Mouse (Mus musculus) hindbrain, embryonic 10.5 days (tissue): ENCODE data around the gene Cd160. TPM values are rescaled to one million over a fixed set of nuclear protein-coding genes. Genes with fewer than 3 reads are reported as not detected.

Source experiments
- DNase-seq: peaks from one replicate; pipeline ENCODE4 v3.0.0-alpha.2; 2017; ENCODE audit warnings: low spot score
- H3K27ac ChIP-seq: fragments of 300-500 bp; sonication (generic); 2 replicates; pipeline ENCODE4 v1.5.1; 2016; ENCODE audit warnings: mild to moderate bottlenecking, moderate library complexity
- H3K27me3 ChIP-seq: fragments of 300-500 bp; sonication (generic); 2 replicates; pipeline ENCODE4 v1.6.1; 2016; ENCODE audit warnings: mild to moderate bottlenecking; ENCODE audit not compliant: poor library complexity, insufficient read depth, severe bottlenecking
- H3K36me3 ChIP-seq: fragments of 300-500 bp; sonication (generic); 2 replicates; pipeline ENCODE4 v1.6.1; 2016; ENCODE audit warnings: mild to moderate bottlenecking, moderate library complexity
- H3K4me1 ChIP-seq: fragments of 300-500 bp; sonication (generic); replicated peaks from 2 replicates; pipeline ENCODE4 v1.6.1; 2016; ENCODE audit warnings: mild to moderate bottlenecking
- H3K4me3 ChIP-seq: fragments of 300-500 bp; sonication (generic); 2 replicates; pipeline ENCODE4 v1.5.1; 2016; ENCODE audit warnings: mild to moderate bottlenecking, moderate library complexity
- H3K9me3 ChIP-seq: fragments of 300-500 bp; sonication (generic); 2 replicates; pipeline ENCODE4 v1.6.1; 2016; ENCODE audit warnings: mild to moderate bottlenecking, moderate library complexity
- WGBS: fragments of 180-500 bp; shearing (Covaris S2); methylation state at CpG from one replicate; pipeline ENCODE4 v1.1.7; 2016; 5-methylcytosine and 5-hydroxymethylcytosine counted together
- polyA plus RNA-seq: library from polyadenylated mRNA; unstranded; fragments of >200 nt; fragmentation: Nextera tagmentation; extraction: Ambion mirVana; gene quantifications from 2 replicates; pipeline ENCODE4 v1.2.1, GENCODE M21; 2016

Gene Cd160
- polyA plus RNA-seq, 1 experiment from 2014 or later = 0.14 TPM

DNA sequence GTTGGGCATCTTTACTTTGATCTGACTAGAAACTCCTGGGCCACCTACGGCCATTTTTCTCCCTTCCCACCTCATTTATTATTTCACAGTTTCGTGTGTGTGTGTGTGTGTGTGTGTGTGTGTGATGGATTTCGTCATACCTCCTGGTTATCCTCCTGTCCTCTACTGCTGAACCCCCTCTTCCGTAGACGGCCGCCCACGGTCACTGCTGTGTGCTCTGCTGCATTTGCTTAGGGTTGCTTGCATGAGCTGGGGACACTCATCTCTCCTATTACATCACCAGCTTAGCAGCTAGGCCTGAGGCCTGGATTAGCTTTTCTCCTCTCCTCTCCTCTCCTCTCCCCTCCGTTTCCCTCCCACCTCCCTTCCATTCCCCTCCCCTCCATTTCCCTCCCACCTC is 19.3 kb upstream of the Cd160 start:
- WGBS = 87% methylated on average over 7 of the region's 8 CpGs
- DNase-seq = no peak

DNA sequence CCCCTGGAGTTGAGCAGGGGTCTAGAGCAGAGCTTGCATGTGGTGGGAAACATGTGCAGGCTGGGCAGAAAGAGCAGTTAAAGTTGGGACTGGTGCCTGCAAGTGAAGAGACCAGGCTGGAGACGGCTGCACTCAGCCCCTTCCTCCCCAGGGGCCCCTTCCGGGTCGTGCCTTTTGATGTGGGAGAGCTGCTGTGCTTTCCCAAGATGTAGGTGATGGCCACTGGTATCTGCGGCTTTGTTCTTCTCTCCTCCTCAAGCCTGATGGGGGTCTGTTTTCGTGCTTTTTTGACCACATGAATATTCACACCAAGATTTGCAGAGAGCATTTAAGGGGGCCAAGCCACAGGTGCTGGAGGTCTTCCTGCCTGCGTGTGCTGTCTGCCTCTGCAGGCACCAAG is 18.5 kb upstream of the Cd160 start:
- no peaks in the 10 kb centered on the region for H3K9me3 ChIP-seq
- peaks cover 7% of the 10 kb centered on the region; the same call in 1 of the 2 replicates for H3K4me1 ChIP-seq
- H3K4me3 ChIP-seq = no peak overlapping the region
- H3K27me3 ChIP-seq = no peaks in the 10 kb centered on the region
- H3K36me3 ChIP-seq = no peaks in the 10 kb centered on the region
- H3K27ac ChIP-seq = no peak overlapping the region
- no peak for DNase-seq
- 39% methylated on average over 6 of the region's 6 CpGs for WGBS

More for the DNA sequence above, 19.3 kb upstream of the Cd160 start:
- H3K4me3 ChIP-seq = no peak overlapping the region
- no peak overlapping the region for H3K27ac ChIP-seq
- H3K36me3 ChIP-seq = no peaks in the 10 kb centered on the region
- H3K9me3 ChIP-seq = no peaks in the 10 kb centered on the region
- peaks cover 7% of the 10 kb centered on the region; the same call in 1 of the 2 replicates for H3K4me1 ChIP-seq
- no peaks in the 10 kb centered on the region for H3K27me3 ChIP-seq

DNA sequence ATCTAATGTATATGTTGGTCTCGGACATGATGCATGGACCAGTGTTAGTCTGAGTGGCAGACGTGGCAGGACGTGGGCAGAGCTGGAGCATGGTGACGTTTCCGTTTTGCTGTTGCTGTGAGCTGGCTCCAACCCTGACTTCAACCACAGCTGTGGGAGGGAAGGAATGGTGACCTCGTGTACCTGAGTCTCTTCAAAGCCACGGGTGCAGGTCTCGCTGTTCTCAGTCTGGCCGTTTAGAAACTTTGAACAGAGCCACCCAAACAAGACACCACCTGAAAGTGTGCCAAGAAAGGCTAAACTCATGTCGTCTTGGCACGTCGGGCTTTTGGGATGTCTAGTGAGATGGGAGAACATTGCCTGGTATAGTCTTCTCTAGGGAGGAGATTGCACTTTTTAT is 17.8 kb upstream of the Cd160 start:
- no peak for DNase-seq
- Histone ChIP-seq H3K4me3 (no peak overlapping the region), H3K9me3 (no peaks in the 10 kb centered on the region), H3K27ac (no peak overlapping the region), H3K4me1 (peaks cover 7% of the 10 kb centered on the region; the same call in 1 of the 2 replicates), H3K27me3 (no peaks in the 10 kb centered on the region), H3K36me3 (no peaks in the 10 kb centered on the region)
- WGBS = 88% methylated on average over 12 of the region's 12 CpGs

DNA sequence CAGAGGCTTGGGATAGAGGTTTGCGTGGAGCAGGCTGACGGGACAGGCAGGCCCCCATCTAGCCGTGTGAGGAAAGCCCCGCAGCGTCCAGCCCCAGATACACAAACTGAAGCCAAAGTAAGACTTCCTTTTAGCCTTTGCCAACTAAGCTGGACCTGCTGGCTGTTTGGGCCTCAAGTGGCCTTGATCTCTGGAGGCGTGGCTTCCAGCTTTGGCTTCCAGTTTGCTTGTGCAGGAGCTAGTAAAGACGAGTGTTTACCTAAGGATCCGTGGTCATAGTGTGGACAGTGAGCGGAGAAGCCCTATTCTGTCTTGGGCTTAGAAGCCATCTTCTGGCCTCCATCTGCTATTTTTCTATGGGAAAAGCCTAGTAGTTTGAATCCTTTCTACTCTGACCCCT is 16.7 kb upstream of the Cd160 start:
- H3K27me3 ChIP-seq = no peaks in the 10 kb centered on the region
- no peak for DNase-seq
- H3K36me3 ChIP-seq = no peaks in the 10 kb centered on the region
- H3K9me3 ChIP-seq = no peaks in the 10 kb centered on the region
- 93% methylated on average over 9 of the region's 9 CpGs for WGBS
- H3K4me3 ChIP-seq = no peak overlapping the region
- H3K4me1 ChIP-seq = peaks cover 7% of the 10 kb centered on the region; the same call in 1 of the 2 replicates
- H3K27ac ChIP-seq = no peak overlapping the region

DNA sequence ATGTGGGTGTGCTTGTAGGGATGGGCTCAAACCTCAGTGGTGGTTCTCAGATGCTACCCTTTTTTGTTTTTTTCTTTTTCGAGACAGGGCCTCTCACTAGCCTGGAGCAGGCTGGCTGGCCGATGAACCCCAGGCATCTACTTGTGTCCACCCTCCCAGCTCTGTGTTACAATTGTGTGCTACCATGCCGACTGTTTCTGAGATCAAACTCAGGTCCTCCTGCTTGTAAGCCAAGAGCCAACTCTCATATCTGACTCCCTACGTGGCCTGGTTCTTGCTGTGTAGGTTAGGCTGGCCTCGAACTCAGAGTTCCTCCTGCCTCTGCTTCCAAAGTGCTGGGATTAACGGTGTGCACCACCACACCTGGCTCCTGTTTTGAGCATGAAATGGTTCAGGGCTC is 16.0 kb upstream of the Cd160 start:
- H3K27me3 ChIP-seq = no peaks in the 10 kb centered on the region
- no peak for DNase-seq
- no peak overlapping the region for H3K4me3 ChIP-seq
- H3K9me3 ChIP-seq = no peaks in the 10 kb centered on the region
- WGBS = 94% methylated on average over 6 of the region's 6 CpGs
- H3K4me1 ChIP-seq = peaks cover 7% of the 10 kb centered on the region; the same call in 1 of the 2 replicates
- no peak overlapping the region for H3K27ac ChIP-seq
- no peaks in the 10 kb centered on the region for H3K36me3 ChIP-seq

DNA sequence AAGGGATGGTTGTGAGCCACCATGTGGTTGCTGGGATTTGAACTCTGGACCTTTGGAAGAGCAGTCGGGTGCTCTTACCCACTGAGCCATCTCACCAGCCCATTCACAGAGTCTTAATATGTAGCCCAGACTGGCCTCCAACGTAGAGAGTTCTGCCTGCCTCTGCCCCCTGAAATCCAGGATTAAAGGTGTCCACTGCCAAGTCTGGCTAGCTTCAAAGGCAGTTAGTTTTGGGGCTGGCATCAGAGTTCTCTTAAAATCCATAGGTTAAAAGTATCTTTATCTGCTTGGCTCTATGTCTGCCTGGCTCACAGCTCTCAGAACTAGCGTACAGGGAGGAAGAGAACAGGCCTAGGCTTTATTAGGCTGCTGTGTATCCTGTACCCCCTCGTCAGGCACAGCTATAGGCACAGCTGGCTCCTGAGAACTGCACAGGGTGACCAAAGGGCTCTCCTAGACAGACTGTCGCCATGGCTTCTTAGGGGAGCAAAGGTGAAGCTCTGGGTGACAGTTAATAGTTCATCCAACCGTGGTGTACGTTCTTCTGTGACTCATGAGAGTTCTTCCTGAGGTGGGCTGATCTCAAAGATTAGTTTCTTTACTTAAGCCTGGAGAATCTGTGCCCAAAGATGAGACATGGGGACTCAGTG is 10.0 kb upstream of the Cd160 start:
- no peak for DNase-seq
- no peaks in the 10 kb centered on the region for H3K36me3 ChIP-seq
- no peaks in the 10 kb centered on the region for H3K9me3 ChIP-seq
- no peaks in the 10 kb centered on the region; the same call in 1 of the 2 replicates for H3K4me1 ChIP-seq
- H3K27me3 ChIP-seq = no peaks in the 10 kb centered on the region
- 85% methylated on average over 7 of the region's 7 CpGs for WGBS
- no peak overlapping the region for H3K4me3 ChIP-seq
- no peak overlapping the region for H3K27ac ChIP-seq

DNA sequence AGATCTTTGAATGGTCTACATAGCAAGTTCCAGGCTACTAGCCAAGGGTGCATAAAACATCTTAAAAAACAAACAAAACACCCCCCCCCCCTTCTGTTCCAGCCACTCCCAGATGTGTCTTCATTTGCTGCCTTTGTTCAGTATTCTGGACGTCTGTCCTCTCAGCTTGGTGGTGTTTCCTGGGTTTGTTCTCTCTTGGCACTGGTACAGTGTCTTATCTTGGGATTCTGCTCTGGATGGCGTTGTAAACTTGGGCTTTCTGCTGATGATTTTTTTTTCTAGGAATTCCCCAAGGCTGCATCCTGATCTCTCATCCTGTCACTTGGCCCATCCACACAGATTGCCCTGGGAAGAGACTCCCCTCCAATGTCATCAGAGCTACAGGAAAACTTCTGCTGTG is 7.3 kb upstream of the Cd160 start:
- no peak for DNase-seq
- H3K9me3 ChIP-seq = no peaks in the 10 kb centered on the region
- WGBS = 73% methylated on average over 2 of the region's 2 CpGs
- no peak overlapping the region for H3K27ac ChIP-seq
- no peaks in the 10 kb centered on the region for H3K36me3 ChIP-seq
- H3K27me3 ChIP-seq = no peaks in the 10 kb centered on the region
- H3K4me3 ChIP-seq = no peak overlapping the region
- peaks cover 7% of the 10 kb centered on the region for H3K4me1 ChIP-seq

DNA sequence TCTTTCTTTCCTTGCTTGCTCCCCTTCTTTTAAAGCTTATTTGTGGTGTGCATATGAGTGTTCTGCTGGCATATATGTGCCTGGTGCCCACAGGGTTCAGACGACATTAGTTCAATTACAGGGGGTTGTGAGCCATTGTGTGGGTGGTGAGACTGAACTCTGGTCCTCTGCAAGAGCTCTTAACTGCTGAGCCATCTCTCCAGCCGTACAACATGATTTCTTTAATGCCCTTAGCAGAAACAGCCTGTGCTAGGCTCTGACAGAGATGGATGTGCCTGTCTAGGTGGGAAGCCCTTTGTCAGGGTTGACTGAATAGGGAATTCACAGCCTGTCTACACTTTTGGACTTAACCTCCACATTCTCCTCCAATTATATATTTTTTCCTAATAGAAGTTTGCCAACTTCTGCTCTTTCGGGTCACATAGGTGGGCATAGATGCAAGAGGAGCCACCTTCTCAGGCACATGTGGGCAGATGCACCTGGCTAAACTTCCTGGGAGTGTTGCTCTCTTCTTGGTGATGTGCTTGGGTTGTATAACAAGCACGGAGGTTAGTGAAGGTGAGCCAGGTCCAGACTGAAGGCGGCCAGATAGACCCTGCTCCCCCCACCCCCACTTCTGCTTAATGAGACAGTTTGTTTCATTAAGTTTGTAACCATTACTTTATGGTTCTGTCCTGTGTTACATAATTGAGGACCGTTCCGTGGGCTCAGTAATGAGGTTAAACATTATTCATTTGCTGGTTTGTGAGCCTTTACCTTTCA is 5.6 kb upstream of the Cd160 start:
- DNase-seq = no peak
- WGBS = 82% methylated on average over 7 of the region's 7 CpGs
- no peaks in the 10 kb centered on the region for H3K36me3 ChIP-seq
- no peak overlapping the region for H3K4me3 ChIP-seq
- H3K27me3 ChIP-seq = no peaks in the 10 kb centered on the region
- H3K9me3 ChIP-seq = no peaks in the 10 kb centered on the region
- peaks cover 11% of the 10 kb centered on the region for H3K4me1 ChIP-seq
- no peak overlapping the region for H3K27ac ChIP-seq

DNA sequence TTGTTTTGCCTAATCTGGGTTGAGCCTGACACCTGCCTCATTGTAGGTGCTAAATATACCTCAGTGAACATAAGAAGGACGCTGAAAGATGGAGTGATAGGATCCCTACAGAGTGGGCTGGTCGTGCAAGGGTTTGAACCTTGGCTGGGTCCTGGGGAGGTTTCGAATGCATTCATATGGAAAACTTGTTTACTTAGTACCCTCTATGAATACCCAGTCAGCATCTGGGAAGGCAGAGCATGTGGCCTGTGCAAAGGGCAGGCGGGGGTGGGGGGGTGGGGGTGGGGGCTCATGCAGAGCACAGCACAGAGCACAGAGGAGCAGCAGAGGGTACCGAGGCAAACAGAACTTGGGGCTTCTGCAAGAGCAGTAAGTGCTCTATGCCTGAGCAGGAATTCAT is 3.8 kb upstream of the Cd160 start:
- H3K27me3 ChIP-seq = 0 out of 2 replicates have a peak, but pooled peaks cover 3% of the 10 kb centered on the region
- no peak overlapping the region for H3K4me3 ChIP-seq
- H3K9me3 ChIP-seq = no peaks in the 10 kb centered on the region
- H3K4me1 ChIP-seq = peaks cover 18% of the 10 kb centered on the region
- no peaks in the 10 kb centered on the region for H3K36me3 ChIP-seq
- DNase-seq = no peak
- no peak overlapping the region for H3K27ac ChIP-seq
- 20% methylated on average over 5 of the region's 5 CpGs for WGBS

DNA sequence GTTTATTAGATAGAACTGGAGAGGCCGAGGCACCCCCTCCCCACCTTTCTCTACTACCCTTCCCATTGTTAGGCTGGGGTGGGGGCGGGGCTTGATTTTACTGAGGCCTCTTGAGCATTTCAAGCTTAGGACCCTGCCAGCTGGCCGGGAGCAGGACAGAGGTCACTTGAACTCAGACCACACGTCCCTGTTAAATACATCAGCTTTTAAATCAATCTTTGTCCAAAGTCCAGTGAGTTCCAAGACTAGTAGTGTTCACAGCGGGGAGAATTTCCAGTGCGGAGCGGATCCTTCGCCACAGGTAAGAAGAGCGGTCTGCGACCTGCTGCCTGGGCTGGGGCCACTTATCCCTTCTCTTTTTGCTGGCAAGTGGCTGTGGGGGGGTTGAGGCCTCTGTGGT is 705 bp upstream of the Cd160 start:
- no peak overlapping the region; the same call in 1 of the 2 replicates for H3K27ac ChIP-seq
- H3K4me3 ChIP-seq = no peak overlapping the region
- 0 out of 2 replicates have a peak, but pooled peaks cover 3% of the 10 kb centered on the region for H3K27me3 ChIP-seq
- H3K9me3 ChIP-seq = no peaks in the 10 kb centered on the region
- H3K4me1 ChIP-seq = peaks cover 21% of the 10 kb centered on the region
- DNase-seq = no peak
- no peaks in the 10 kb centered on the region for H3K36me3 ChIP-seq
- WGBS = 81% methylated on average over 10 of the region's 10 CpGs

DNA sequence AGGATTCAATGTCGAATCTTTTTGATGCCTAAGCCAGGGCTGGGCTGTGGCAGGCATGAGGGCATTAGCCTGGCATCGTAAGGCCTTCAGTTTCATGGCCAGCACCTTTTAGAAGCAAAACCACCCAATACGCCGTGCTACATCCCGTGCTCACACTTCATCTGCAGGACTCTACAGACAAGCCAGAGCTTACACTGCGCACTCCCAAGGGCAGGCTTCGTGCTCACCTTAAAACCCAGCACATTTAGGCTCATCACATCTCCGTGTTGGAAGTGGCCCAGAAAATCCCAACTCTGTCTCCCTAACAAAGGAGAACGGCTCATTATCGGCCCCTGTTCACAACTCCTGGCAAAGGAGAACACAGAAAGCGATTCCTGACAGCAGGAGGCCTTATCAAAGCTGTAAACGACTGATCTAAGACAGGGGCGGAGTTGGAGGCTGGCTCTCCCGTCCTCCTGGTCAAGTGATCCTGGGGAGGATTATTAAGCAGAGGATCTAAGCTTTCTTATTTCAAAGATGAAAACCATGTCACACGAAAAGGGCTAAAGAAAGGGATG is 765 bp downstream of the Cd160 start:
- Histone ChIP-seq H3K27ac (no peak overlapping the region), H3K27me3 (0 out of 2 replicates have a peak, but pooled peaks cover 3% of the 10 kb centered on the region), H3K36me3 (no peaks in the 10 kb centered on the region), H3K9me3 (no peaks in the 10 kb centered on the region), H3K4me1 (peaks cover 20% of the 10 kb centered on the region), H3K4me3 (no peak overlapping the region)
- 41% methylated on average over 15 of the region's 15 CpGs for WGBS
- no peak for DNase-seq

DNA sequence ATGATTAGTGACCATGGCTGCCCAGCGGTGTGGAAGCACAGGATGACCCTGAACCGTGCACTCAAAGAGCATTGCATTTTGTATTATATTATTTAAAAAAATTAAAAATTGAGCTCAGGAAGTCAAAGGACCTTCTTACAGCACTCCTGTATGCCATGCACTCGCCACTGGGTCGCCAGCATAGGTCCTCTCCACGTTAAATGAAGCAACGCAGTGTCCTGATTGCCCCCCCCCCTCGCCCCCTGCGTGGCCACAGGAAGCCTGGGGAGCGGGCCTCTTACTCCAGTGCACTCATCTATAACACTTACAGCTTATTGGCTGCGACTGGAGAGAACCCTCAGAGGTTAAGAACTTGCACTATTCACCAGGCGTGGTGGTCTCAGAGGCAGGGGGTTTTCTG is 3.9 kb downstream of the Cd160 start:
- Histone ChIP-seq H3K27ac (no peak overlapping the region), H3K36me3 (no peaks in the 10 kb centered on the region), H3K9me3 (no peaks in the 10 kb centered on the region), H3K4me1 (0 out of 2 replicates have a peak, but pooled peaks cover 13% of the 10 kb centered on the region), H3K4me3 (no peak overlapping the region), H3K27me3 (0 out of 2 replicates have a peak, but pooled peaks cover 3% of the 10 kb centered on the region)
- no peak for DNase-seq
- WGBS = 47% methylated on average over 11 of the region's 11 CpGs

DNA sequence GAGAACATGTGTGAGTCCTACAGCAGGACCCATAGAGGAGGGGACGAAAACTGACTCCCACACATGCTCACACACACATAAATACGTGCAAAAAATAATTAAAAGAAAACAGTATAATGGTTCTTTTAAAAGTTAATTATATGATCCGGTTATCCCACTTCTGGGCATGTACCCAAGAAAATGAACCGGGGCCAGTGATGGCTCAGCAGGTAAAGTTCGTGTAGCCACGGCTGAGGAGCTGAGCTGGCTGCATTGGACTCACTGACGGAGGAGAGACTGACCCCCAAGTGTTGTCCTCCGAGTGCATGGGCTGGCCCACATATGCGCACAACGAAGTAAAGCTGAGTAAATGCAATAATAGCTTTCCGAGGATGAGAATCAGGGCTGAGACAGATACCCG is 4.5 kb downstream of the Cd160 start:
- Histone ChIP-seq H3K36me3 (no peaks in the 10 kb centered on the region), H3K4me1 (0 out of 2 replicates have a peak, but pooled peaks cover 8% of the 10 kb centered on the region), H3K4me3 (no peak overlapping the region), H3K27me3 (0 out of 2 replicates have a peak, but pooled peaks cover 3% of the 10 kb centered on the region), H3K27ac (no peak overlapping the region), H3K9me3 (no peaks in the 10 kb centered on the region)
- WGBS = 90% methylated on average over 12 of the region's 12 CpGs
- no peak for DNase-seq
